Mouse (Mus musculus): Measurements from ENCODE around the gene Sox5.

The Sox5 gene

DNA sequence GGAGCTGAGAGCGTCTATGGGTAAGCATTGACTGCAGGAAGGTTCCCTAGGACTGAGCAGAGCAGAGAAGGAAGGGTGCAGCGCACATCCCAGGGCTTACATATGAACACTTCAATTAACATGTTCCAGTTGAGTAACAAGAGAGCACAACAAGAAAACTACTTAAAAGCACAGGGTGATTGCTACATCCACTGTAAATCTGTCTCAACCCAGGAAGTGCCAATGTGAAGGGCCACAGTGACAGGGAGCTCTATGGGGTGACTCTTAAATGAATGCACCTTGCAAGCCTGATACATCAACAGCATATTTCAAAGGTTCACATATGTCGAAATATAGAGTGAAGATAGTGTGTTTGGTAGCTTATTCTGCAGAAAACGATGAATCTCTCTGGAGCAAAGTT lies 880.9 kb downstream of the Sox5 start:
- in situ Hi-C loops (cut with MboI; ENCODE audit: low sequenced_read_pairs), result no loop called here

DNA sequence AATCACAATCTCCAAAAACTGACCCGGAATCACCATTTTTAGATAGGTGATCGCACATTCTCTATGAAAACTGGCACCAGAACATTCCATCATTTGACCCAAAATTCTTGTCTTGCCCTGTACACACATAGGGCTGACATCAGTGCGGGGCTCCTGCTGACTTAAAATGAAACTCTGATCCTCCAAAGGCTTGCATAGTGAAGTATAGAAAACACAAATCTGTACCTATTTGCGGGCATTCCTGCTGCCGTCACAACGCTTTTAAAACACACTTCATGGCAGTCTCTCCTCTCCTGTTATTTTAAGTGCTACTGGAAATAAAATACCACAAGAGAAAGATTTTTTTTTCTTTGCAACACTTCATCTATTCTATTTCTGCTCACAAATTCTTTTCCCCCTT lies 886.7 kb downstream of the Sox5 start:
- in situ Hi-C loops (cut with MboI; ENCODE audit: low sequenced_read_pairs), result no loop called here

GRCm38 (mm10) chr6:143892869-143893268 lies 888.9 kb downstream of the Sox5 start:
- in situ Hi-C loops (cut with MboI; ENCODE audit: low sequenced_read_pairs), result no loop called here

DNA sequence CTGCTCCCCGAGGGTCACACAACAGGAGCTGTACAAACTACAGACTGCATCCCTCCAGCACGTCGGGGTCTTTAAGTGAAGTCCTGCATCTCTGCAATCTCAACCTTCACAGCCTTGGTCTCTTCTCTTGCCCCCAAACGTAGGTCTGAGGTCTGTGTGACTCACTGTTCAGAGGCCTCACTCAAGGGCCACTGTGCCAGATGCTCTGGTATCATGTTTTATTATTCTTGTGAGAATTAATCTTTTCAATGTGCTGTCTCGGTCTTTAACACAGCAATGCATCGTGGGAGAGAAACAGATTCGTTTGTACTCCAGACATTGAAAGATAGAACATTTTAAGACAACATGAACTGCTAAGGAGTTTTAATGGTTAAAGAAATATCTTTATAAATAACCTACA lies 893.2 kb downstream of the Sox5 start:
- in situ Hi-C loops (cut with MboI; ENCODE audit: low sequenced_read_pairs), result no loop called here

DNA sequence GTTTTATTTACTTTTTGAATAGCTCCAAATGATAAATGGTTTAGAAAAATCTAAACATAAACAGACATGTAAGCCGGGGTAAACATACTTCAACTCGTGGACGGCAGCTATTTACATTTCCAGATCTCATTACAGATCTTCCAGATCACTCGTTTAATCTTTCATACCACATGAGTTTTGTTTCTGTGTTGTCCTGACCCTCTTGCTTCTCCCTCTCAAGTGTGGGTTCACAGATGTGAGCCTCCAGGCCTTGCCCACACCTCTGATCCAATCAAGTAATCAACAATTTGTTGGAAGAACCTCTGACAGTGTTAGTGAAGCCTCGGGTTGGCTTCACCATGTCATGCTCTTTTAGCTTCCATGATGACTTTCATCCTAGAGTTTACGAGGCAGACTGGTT lies 903.3 kb downstream of the Sox5 start:
- in situ Hi-C loops (cut with MboI; ENCODE audit: low sequenced_read_pairs), result no loop called here

DNA sequence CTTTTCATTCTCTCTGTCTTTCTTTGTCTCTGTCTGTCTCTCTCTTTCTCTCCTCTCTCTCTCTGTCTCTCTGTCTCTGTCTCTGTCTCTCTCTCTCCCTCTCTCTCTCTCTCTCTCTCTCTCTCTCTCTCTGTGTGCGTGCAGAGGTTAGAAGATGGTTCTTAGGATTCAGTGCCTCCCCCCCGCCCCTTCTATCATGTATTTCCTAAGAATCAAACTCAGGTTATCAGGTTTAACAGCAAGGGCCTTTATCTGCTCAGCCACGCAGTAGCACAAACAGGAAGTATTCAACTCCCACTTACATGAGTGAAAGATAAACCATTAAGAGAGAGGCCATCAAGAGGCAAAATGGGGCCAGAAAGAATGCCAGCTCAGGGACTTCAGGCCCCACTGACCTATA lies 913.0 kb downstream of the Sox5 start:
- in situ Hi-C loops (cut with MboI; ENCODE audit: low sequenced_read_pairs), result no loop called here

GRCm38 (mm10) chr6:143868155-143868685 lies 913.6 kb downstream of the Sox5 start:
- in situ Hi-C loops (cut with MboI; ENCODE audit: low sequenced_read_pairs), result no loop called here

- in situ Hi-C loops (cut with MboI; ENCODE audit: low sequenced_read_pairs), result no loop called here
Observed at GRCm38 (mm10) chr6:143867029-143867428, 914.7 kb downstream of the Sox5 start.

GRCm38 (mm10) chr6:143866566-143866965 lies 915.2 kb downstream of the Sox5 start:
- in situ Hi-C loops (cut with MboI; ENCODE audit: low sequenced_read_pairs), result no loop called here

- in situ Hi-C loops (cut with MboI; ENCODE audit: low sequenced_read_pairs), result no loop called here
Observed at GRCm38 (mm10) chr6:143862611-143863110, 919.1 kb downstream of the Sox5 start.

- in situ Hi-C loops (cut with MboI; ENCODE audit: low sequenced_read_pairs), result no loop called here
Observed at GRCm38 (mm10) chr6:143860036-143860435, 921.7 kb downstream of the Sox5 start.

GRCm38 (mm10) chr6:143859535-143859934 lies 922.2 kb downstream of the Sox5 start:
- in situ Hi-C loops (cut with MboI; ENCODE audit: low sequenced_read_pairs), result no loop called here

GRCm38 (mm10) chr6:143858551-143858950 lies 923.2 kb downstream of the Sox5 start:
- in situ Hi-C loops (cut with MboI; ENCODE audit: low sequenced_read_pairs), result no loop called here

DNA sequence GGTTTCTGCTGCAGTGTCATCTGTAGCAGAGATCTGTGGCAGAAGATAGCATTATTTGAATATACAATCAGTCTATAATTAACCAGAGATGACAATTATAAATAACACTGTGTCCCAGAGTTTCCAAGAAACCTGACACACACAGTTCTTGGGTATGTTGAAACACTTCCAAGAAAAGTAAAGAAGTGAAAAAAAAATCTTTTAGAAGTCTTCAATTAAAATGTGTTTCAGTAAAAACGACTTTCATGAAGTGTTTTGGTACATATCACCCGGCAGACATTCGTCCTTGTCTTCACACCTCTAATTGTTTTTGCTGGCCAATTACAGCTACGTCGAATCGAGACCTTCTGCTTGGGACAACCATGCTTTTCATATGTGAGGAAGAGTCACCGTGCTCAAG lies 924.4 kb downstream of the Sox5 start:
- in situ Hi-C loops (cut with MboI; ENCODE audit: low sequenced_read_pairs), result no loop called here

DNA sequence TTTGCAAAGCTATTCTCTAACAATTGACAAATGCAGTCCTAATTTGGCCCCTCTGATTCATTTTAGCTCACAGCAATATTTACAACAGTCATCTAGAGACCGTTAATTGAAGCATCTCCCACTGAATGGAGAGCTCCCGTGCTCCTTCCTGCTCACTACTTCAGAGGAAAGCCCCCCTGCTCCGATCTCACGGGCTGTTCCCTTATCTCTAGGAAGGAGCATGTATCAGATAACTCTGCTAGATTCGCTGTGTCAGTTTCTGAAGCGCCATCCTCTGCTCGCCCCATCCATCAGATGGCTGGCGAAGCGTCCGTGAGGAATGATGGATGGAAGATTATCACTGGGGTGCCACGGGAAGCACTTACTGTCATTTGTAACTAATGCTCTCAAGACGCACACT lies 926.4 kb downstream of the Sox5 start:
- in situ Hi-C loops (cut with MboI; ENCODE audit: low sequenced_read_pairs), result no loop called here

- in situ Hi-C loops (cut with MboI; ENCODE audit: low sequenced_read_pairs), result no loop called here
Observed at GRCm38 (mm10) chr6:143854031-143854430, 927.7 kb downstream of the Sox5 start.

DNA sequence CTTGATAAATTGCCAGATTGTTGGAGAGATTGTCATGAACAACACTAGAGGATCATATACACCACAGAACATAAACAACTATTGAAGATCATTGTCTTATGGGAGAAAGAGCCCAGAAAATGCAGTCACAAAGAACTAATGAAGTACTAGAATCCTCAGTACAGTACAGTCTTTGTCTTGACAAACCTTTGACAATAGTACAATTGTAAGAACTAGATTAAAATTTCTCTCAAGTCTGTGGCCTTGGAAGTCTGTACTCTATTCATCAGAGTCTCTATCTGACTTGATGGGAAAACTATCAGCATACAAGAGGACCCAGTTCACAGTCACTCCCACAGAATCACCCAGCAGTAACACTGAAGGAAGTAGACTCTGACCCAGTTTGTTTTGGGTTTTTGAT lies 936.0 kb downstream of the Sox5 start:
- in situ Hi-C loops (cut with MboI; ENCODE audit: low sequenced_read_pairs), result no loop called here

DNA sequence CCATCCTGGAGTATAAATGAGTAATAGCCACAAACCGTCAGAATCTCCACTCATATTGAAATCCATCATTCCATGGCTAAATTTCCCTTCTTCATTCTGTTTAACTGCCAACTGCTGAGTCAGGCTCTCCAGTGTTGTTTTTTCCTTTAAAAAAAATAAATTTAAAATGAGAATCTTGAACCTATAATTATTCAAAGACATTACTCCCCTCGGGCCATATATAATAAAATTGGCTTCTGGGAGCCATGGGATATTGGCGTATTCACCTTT lies 937.1 kb downstream of the Sox5 start:
- in situ Hi-C loops (cut with MboI; ENCODE audit: low sequenced_read_pairs), result no loop called here

DNA sequence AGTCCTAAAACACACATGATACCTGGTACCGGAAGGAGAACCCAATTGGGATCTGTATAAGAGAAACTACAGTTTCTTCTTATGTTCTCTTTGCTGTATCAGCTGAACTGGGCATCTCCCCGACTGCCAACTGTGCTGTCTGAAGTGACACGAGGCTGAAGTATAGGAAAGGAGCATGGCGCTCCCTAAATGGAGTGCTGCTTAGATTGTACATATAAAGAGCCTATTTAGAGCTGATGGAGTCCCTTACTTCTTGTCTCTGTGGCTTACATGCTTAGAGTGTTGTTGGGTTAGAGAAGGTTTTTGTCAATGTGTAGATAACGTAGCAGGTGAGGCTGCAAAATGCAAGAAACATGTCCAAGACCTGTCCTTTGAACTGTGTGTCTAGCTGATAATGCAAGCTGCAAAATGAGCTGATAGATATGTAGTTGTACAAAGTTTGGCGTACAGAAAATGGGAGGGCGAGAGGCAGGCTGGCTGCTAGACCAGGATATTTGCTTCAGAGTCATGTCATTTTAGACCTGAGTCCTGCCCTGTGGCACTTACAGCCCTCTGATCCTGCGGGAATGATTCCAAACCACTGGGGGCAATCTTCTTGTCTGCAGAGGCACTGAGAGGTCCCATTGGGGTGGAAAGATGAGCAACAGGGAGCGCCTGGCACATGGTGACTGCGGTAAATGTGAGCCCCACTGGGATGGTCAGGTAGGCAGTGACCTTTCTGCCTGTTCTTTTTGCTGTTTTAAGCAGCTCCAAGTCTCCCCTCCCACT lies 937.7 kb downstream of the Sox5 start:
- in situ Hi-C loops (cut with MboI; ENCODE audit: low sequenced_read_pairs), result no loop called here

DNA sequence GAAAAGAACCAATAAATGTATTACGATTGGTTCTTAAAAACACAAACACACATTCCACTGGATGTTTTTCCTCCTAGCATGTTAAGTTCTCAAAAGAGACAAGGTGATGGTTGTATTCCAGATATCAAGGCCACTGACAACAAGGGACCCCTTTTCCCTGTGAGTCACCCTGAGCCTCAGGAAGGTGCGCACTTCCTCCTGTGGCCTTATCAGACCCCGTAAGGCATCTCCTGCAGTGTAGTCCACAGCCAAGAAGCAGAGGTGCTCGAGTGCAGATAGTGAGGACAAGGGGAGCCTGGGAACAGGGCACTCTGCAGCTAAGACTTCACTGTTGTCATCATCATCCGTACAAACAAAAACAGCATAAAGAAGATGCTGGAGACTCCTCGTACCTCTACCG lies 939.8 kb downstream of the Sox5 start:
- in situ Hi-C loops (cut with MboI; ENCODE audit: low sequenced_read_pairs), result no loop called here

DNA sequence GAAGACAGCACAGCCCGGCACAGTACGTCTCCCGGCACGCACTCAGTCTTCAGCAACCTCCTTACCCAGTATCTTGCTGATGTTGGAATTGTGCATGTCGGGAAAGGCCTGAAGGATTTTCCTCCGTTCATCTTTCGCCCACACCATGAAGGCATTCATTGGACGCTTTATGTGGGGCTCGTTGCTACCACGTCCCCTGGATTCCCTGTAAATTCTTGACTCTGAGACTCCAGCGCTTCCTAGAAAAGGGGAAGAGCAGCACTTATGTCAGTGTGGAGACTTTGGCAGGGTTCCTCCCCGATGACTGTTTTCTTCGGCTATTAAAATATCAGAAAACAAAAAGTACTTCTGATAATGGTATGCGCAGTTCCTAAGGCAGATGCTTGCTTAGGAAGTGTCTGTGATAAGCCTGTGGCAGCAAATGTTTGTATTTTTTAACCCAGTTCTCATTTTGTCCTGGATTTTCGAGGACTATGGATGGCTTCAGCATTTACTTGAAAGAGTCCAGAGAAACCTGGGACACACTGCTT lies 940.6 kb downstream of the Sox5 start:
- in situ Hi-C loops (cut with MboI; ENCODE audit: low sequenced_read_pairs), result no loop called here

- in situ Hi-C loops (cut with MboI; ENCODE audit: low sequenced_read_pairs), result no loop called here
Observed at GRCm38 (mm10) chr6:143838384-143839076, 943.2 kb downstream of the Sox5 start.
